Comparison of ENCODE assay signal across 13 mouse cellular contexts in the genomic region with DNA sequence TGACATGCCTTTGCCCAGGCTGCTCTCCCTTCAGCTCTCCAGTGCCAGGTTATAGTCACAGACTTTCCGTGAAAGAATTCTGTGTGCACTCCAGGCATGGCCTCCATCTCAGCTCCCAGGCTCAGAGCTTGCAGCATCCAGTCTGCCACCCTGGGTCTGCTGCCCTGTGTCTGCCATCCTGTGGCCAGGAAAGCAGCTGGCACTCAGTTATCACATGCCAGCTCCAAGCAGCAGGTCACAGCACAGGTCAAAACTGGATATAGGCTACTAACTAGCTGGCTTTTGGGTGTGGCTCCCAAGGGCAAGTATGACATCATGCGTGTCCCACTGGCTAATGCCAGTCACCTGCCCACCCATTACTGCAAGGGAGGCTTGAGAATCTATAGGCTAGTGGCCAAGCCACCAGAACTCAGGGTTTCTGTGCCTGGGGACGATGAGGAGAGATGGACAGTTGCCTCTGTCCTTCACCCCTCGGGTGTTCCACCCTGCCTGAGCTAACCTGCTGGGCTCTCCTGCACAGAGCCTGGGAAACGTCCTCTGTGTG.
"Had no signal": no experiment of that assay in that cellular context is flagged by ENCODE, and none has a peak within 500 bp of the region (broad histone marks: within the 10 kb centered on the region; RNA-seq: fewer than 3 reads in every experiment).

No protein-coding gene starts in this region.

- ATAC-seq: lung, postnatal 0 days; midbrain, embryonic 16.5 days had no signal

- H3K4me3 ChIP-seq: layer of hippocampus, adult 2 months; limb, embryonic 10.5 days; liver, embryonic 15.5 days; neural tube, embryonic 15.5 days had no signal

- H3K27ac ChIP-seq: layer of hippocampus, adult 2 months; limb, embryonic 10.5 days; liver, embryonic 15.5 days; neural tube, embryonic 15.5 days; stomach, postnatal 0 days had no signal

- DNase-seq: kidney, adult 18-20 months; kidney, postnatal 25 days; lung, adult 2 months; lung, postnatal 36 days; right cerebral cortex, adult 18-20 months; right cerebral cortex, postnatal 25 days had no signal

- H3K4me1 ChIP-seq: liver, embryonic 15.5 days had no signal

- H3K27me3 ChIP-seq: neural tube, embryonic 15.5 days had no signal
